Mouse (Mus musculus) heart, postnatal 0 days (tissue): ENCODE measurements around the gene Carm1. TPM values are rescaled to one million over a fixed set of nuclear protein-coding genes. Genes with fewer than 3 reads are reported as not detected.

Experiments
- ATAC-seq: fragments of 200-750 bp; cut with Nextera tagmentation; 2 replicates; pipeline ENCODE4 v1.8.0; 2017; ENCODE audit warnings: low read depth, moderate number of reproducible peaks, moderate library complexity; ENCODE audit not compliant: insufficient read depth
- DNase-seq: peaks from one replicate; pipeline ENCODE4 v3.0.0-alpha.2; 2016; ENCODE audit warnings: low spot score
- H3K27ac ChIP-seq: fragments of 300-500 bp; sonication (generic); 2 replicates; pipeline ENCODE4 v1.5.1; 2014; ENCODE audit warnings: low read depth, mild to moderate bottlenecking
- H3K27me3 ChIP-seq: fragments of 300-500 bp; sonication (generic); 2 replicates; pipeline ENCODE4 v1.6.1; 2014; ENCODE audit warnings: low read length, mixed read lengths; ENCODE audit not compliant: control insufficient read depth, insufficient read depth
- H3K36me3 ChIP-seq: fragments of 300-500 bp; sonication (generic); replicated peaks from 2 replicates; pipeline ENCODE4 v1.6.1; 2014; ENCODE audit warnings: low read length, mixed read lengths; ENCODE audit not compliant: control insufficient read depth, insufficient read depth
- H3K4me1 ChIP-seq: fragments of 300-500 bp; sonication (generic); 2 replicates; pipeline ENCODE4 v1.6.1; 2014; ENCODE audit warnings: antibody characterized with exemption; ENCODE audit not compliant: control insufficient read depth, insufficient read depth
- H3K4me2 ChIP-seq: fragments of 300-500 bp; sonication (generic); 2 replicates; pipeline ENCODE4 v1.6.1; 2014; ENCODE audit warnings: low read depth, mild to moderate bottlenecking, low read length, moderate library complexity
- H3K4me3 ChIP-seq: fragments of 300-500 bp; sonication (generic); 2 replicates; pipeline ENCODE4 v1.5.1; 2014; ENCODE audit warnings: low read depth, low read length
- H3K9ac ChIP-seq: fragments of 300-500 bp; sonication (generic); replicated peaks from 2 replicates; pipeline ENCODE4 v1.6.1; 2014; ENCODE audit warnings: low read depth, low read length, mixed read lengths
- H3K9me3 ChIP-seq: fragments of 300-500 bp; sonication (generic); replicated peaks from 2 replicates; pipeline ENCODE4 v1.6.1; 2016; ENCODE audit warnings: low read length; ENCODE audit not compliant: control insufficient read depth
- CTCF ChIP-seq: IDR thresholded peaks from 2 replicates; pipeline ENCODE4 v1.5.1; 2016; ENCODE audit warnings: antibody characterized with exemption, control low read depth, low read depth
- EP300 ChIP-seq: IDR thresholded peaks from 2 replicates; pipeline ENCODE4 v1.6.1; 2016; ENCODE audit warnings: antibody characterized with exemption, low read depth
- WGBS: fragments of 180-500 bp; shearing (Covaris S2); extraction: QIAGEN DNeasy Blood & Tissue Kit; methylation state at CpG from one replicate; pipeline ENCODE4 v1.1.7; 2014; 5-methylcytosine and 5-hydroxymethylcytosine counted together
- polyA plus RNA-seq: library from polyadenylated mRNA; unstranded; fragments of >200 nt; fragmentation: Nextera tagmentation; extraction: Ambion mirVana; gene quantifications from 2 replicates; pipeline ENCODE4 v1.2.1, GENCODE M21; 2015
- total RNA-seq: library from RNA; depleted of rRNA; stranded (reverse); fragments of >200 nt; gene quantifications from 2 replicates; pipeline ENCODE4 v1.2.3, GENCODE M21; 2014; ENCODE audit warnings: low replicate concordance

Carm1 gene
- total and polyA plus RNA-seq, 2 experiments from 2014 or later: 12.7 to 78.3 TPM

DNA sequence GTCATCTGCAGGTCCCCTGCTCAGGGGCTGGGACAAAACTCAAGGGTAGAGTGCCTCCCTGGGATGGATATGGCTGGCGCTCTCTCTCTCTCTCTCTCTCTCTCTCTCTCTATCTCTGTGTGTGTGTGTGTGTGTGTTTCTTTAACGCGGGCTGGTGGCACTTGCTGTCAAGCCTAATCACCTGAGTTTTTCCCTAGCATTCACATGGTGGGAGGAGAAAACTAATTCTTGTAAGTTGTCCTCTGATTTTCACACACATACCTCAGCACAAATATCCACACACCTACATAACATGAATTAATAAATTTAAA, 20.1 kb upstream of the Carm1 start:
- Histone ChIP-seq H3K27me3 (no peaks in the 10 kb centered on the region), H3K27ac (0 out of 2 replicates have a peak overlapping the region, but pooled peaks have one; percentile 34), H3K4me2 (peak overlapping the region; percentile 42; the same call in 1 of the 2 replicates), H3K36me3 (no peaks in the 10 kb centered on the region), H3K9me3 (no peaks in the 10 kb centered on the region), H3K4me1 (no peaks in the 10 kb centered on the region), H3K9ac (no peak overlapping the region), H3K4me3 (no peak overlapping the region)
- TF ChIP-seq CTCF: no peak
- TF ChIP-seq EP300: no peak
- DNase-seq (no peak), ATAC-seq (no peak)
- WGBS: 45% methylated on average over 3 of the region's 3 CpGs

DNA sequence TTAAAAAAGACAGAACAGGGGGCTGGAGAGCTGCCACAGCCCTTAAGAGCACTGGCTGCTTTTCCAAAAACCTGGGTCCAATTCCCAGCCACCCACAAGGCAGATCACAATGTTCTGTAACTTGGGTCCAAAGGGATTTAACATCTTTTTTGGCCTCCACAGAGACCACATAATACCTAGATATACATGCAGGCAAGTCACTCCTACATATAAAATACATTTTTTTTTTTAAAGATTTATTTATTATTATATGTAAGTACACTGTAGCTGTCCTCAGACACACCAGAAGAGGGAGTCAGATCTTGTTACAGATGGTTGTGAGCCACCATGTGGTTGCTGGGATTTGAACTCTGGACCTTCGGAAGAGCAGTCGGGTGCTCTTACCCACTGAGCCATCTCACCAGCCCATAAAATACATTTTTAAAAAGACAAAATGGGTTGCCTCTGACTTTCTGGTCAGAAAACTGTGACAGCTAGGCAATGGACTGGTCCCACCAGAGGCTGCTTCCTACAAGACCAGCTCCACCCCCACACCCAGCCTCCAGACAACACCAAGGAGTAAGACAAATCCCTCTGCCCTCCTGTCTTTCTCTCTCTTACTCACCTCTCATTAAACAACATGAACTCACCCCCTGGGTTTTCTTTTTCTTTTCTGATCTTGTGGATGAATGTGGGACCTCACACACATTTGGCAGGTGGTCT, 19.4 kb upstream of the Carm1 start:
- Histone ChIP-seq H3K4me2 (no peak overlapping the region), H3K27me3 (no peaks in the 10 kb centered on the region), H3K4me3 (no peak overlapping the region), H3K27ac (no peak overlapping the region), H3K9ac (no peak overlapping the region), H3K36me3 (no peaks in the 10 kb centered on the region), H3K9me3 (no peaks in the 10 kb centered on the region), H3K4me1 (no peaks in the 10 kb centered on the region)
- ATAC-seq: no peak
- no peak for TF ChIP-seq EP300
- no peak for TF ChIP-seq CTCF
- 100% methylated on average over 1 of the region's 2 CpGs for WGBS
- no peak for DNase-seq

DNA sequence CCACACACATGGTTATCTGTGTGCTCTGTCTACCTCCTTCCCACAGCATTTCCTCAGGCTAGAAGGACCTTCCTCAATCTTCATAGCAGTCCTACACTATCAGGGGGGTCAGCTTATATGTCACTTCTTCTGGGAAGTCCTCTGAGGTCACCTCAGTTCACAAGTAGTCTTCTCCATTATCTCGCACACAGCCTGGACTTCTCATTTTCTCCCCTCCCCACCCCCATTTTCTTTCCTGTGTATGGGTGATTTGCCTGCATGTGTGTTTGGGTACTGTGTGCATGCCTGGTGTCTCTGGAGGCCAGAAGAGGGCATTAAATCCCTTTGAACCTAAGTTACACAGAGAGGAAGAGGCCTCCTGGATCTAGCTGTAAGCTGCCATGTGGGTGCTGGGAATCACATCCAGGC, 18.8 kb upstream of the Carm1 start:
- ATAC-seq: no peak
- WGBS: 33% methylated on average over 1 of the region's 1 CpGs
- Histone ChIP-seq H3K27me3 (no peaks in the 10 kb centered on the region), H3K4me1 (no peaks in the 10 kb centered on the region), H3K9me3 (no peaks in the 10 kb centered on the region), H3K9ac (no peak overlapping the region), H3K36me3 (no peaks in the 10 kb centered on the region), H3K27ac (no peak overlapping the region), H3K4me2 (no peak overlapping the region), H3K4me3 (no peak overlapping the region)
- TF ChIP-seq EP300: no peak
- TF ChIP-seq CTCF: no peak
- no peak for DNase-seq

DNA sequence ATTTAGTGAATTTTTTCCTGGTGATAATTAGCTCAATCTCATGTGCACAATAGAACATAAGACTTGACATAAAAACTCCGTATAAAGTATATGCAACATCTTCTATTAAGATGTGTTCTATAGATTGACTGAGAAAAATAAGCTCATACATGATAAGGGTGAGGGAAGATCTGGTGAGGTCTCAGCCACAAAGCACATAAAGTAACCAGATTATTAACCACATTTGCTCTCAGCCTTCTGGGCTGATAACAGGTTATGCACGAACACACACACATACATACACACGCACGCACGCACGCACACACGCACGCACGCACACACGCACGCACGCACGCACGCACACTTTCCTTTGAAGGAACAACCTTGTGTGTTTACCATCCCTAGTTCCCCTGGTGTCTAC, 10.2 kb upstream of the Carm1 start:
- no peak for ATAC-seq
- no peaks in the 10 kb centered on the region for H3K27me3 ChIP-seq
- no peak overlapping the region for H3K9ac ChIP-seq
- H3K27ac ChIP-seq: no peak overlapping the region
- no peak overlapping the region for H3K4me2 ChIP-seq
- H3K4me3 ChIP-seq: no peak overlapping the region
- no peaks in the 10 kb centered on the region for H3K36me3 ChIP-seq
- H3K9me3 ChIP-seq: no peaks in the 10 kb centered on the region
- H3K4me1 ChIP-seq: no peaks in the 10 kb centered on the region
- TF ChIP-seq EP300: no peak
- TF ChIP-seq CTCF: no peak
- no peak for DNase-seq
- WGBS: 87% methylated on average over 14 of the region's 14 CpGs

DNA sequence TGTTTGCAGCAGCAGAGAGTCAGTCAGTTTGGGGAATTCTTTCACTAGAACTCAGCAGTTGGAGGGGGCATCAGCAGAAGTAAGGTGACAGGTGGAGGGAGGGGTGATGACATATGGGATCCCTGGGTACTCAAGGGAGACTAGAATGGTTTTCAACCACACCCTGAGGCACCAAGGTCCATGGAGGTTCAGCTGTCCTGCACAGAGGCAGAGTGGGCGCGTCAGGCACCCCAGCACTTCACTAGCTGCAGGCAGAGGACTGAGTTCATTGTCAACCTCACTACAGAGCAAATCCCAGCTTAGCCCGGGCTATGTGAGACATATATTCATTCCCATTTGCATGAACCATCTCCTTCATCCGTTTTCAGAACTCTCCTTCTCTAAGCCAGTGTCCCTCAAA, 9.7 kb upstream of the Carm1 start:
- no peak overlapping the region for H3K4me2 ChIP-seq
- H3K4me1 ChIP-seq: no peaks in the 10 kb centered on the region
- no peaks in the 10 kb centered on the region for H3K9me3 ChIP-seq
- H3K27me3 ChIP-seq: no peaks in the 10 kb centered on the region
- H3K9ac ChIP-seq: no peak overlapping the region
- no peak overlapping the region for H3K27ac ChIP-seq
- ATAC-seq (no peak), DNase-seq (no peak)
- 62% methylated on average over 4 of the region's 4 CpGs for WGBS
- H3K4me3 ChIP-seq: no peak overlapping the region
- no peak for TF ChIP-seq EP300
- TF ChIP-seq CTCF: no peak
- no peaks in the 10 kb centered on the region for H3K36me3 ChIP-seq
